Mouse (Mus musculus) lung, adult 18-20 months (tissue): Measurements from ENCODE around the gene Ube4a.

Experiments used
- DNase-seq, 2 experiments: peaks; one replicate each; pipeline ENCODE4 v3.0.0; 2022; ENCODE audit warnings: mixed read lengths in 2 of 2

The Ube4a gene

DNA sequence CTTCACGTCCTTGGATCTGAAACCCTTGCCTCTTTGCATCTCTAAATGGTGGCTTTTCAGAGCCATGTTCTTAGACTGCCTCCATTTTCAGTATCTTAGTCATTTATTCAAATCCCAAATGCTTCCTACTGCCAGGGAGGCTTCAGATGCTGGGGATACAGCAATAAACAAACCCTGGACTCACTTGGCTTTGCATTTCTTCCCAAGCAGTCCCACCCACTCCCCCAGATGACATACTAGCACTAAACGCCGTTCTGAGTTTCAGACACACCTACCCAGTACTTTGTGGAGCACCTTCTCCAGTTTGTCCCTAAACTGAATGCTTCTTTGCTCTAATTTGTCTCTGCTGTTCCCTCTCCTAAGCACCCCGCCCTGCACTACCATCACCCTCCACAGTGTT, 68.4 kb downstream of the Ube4a start:
- DNase-seq: no peak

GRCm38 (mm10) chr9:44892664-44893063, 72.7 kb downstream of the Ube4a start:
- DNase-seq: no peak

DNA sequence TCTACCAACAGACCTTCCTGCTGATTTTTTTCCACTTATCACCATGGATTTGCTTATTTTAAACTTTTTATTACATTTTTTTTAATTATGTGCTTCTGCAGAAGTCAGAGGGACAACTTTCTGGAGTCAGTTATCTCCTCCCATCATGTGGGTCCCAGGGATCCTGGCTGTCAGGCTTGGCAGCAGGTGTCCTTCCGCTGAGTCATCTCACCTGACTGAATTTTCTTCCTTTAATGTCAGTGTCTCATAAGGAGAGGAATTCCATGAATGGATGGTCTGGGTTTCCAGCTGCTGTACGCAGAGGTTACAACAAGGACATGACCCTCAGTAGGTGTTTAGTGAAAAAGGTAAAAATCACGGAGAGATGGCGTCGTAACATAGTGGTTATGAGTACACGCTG, 74.2 kb downstream of the Ube4a start:
- DNase-seq: no peak

DNA sequence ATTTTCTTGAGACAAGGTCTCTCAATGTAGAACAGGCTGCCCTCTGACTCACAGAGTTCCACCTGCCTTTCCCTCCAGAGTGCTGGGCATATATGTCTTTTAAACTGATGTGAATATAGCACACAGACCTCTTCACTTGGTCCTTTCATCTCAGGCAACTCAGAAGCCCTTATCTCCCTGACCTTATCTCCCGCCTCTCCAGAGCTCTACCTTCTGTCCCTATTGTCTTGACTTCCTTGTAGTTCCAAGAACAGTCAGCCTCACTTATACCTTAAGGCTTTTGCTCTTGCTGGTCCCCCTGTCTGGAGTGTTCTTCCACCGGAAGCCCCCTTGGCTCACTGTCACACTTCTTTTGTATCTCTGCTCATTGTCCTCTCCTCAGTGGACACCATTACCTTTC, 75.3 kb downstream of the Ube4a start:
- no peak for DNase-seq

DNA sequence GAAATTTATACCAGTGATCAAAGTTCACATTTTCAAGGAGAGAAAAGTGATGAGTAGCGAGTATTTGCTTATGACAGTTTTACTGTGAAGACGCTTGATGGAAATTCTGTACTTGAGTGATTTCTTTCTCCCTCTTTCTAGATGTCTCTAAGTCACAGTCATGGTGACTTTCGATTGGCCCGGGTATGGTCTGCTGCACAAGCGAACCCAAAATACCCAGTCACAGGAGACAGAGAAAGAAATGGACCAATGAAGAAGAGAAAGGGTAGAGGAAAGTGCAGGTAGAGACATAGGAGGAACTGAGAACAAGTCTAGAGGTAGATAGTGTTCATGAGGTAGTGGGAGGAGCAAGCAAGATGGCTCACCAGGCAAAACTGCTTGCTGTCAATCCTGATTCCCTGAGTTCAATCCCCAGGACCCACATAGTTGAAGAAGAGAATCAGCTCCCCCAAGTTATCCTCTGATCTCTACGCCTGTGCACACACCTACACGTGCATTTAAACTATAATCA, 77.2 kb downstream of the Ube4a start:
- DNase-seq: no peak

DNA sequence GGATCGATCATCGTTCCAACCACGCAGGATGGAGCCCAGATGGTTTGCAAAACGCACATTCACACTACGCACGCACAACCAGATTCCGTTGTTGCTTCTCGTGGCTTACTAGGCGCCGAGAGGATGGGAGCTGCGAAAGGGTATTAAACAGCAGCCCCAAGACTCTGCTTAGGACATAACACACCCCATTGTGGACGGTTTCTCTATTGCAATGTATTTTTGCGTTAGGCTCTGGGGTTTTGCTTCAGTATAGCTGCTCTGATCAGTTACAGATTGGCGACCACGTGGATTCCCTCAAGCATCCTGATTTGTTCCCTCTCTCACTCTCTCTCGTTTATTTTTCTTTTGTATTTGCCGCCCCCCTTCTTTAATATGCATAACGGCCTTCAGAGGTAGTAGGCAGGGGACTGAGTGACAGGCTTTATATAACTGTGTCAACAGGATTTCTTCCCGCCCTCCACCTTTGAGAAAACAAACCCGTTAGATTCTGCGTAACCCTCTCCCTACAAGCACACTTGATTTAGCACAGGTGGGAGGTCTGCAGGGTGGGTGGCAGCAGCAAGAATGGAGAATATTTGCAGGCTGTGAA, 82.3 kb downstream of the Ube4a start:
- DNase-seq: no peak

GRCm38 (mm10) chr9:44882436-44882980, 82.9 kb downstream of the Ube4a start:
- peak; percentile 35 to 52 for DNase-seq

DNA sequence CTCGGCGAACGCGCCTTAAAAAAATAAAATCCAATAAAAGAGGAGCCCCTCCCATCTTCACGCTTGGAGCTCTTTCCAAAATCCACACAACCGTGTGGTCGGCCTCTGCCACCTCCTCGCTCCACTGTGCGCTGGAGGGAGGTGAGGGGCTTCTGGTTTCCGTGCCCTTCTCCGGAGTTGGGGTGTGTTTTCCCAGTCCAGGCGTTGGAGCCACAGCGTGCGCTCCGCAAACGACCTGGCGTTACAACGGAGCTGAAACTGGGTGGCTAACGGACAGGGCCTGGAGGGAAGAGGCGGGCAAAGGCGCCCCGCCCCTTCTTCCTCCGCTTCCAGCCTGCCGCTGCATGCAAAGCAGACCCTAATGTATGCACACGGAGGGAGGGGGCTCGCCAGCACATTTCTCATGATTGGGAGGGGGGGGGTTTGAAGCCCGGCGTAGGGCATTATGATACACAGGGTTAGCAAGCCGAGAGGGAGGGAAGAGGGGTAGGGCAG, 83.4 kb downstream of the Ube4a start:
- peak; percentile 70 to 77 for DNase-seq

DNA sequence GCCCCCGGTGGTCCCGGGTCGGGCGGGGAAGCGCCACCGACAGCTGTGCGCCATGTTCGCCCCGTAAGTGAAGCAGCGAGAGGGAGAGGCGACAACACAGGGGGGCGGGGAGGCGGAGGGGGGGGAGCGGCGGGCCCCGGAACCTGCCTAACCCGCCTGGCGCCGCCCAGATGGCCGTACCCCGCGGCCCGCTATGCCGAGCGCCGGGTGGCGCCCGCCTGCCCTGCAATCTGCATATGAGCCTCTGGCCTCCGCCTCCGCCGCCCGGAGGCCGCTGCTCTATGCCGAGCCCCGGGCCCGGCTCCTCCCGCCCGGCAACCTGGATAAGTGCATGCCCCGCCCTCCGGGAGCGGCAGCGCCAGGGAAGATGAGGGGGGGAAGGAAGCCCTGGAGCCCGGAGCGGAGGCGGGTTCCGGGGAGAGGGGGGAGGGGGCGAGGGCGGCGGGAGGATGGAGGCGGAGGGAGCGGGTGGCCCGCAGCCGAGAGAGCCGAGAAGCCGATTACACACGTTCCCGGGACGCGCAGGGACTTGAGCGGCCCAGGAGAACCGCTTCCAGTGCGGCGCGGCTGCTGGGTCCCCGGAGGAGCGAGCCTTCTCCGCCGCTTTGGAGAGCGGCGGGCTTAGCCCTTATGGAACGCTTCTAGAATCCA, 84.1 kb downstream of the Ube4a start, which contains the start of gene Kmt2a:
TSS of gene Kmt2a (minus strand) at position 76 of the 651 bp plus-strand sequence.
- DNase-seq: peak; percentile 95 to 96

DNA sequence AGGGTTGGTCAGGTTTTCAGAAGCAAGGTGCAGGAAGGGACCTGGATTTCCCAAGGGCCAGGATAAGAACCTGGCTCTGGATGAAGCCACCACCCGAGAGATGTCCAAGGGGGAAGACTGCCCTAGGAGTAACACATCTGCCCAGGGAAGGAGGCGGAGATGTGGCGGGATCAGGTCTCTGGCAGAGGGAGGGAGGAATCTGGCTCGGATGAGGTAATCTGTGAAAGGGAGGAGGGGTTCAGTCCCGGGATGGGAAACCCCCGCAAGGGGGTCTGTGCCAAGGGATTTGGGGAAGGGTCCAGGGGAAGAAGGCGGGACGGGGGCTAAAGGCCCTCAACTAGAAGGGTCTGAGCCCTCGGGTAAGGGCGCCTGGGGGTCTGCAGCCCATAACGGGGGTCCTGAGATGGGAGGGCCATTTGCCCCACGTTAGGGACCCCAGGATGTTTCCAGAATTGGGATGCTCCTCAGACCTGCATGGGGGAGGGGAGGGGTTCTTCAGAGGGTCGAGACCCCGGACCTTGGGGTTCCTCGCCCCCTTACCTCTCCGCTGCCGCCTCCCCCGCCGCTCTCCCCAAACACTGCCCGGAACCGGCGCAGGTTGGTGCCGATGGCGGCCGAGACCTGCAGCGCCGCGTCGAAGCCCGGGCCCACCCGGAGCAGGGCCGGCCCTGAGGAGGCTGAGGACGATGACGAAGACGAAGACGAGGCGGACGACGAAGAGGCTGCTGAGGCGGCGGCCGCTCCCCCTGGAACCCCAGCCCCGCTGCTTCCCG, 84.9 kb downstream of the Ube4a start:
- peak; percentile 12 to 20 for DNase-seq

- peak in 1 of 2 experiments; percentile 11 for DNase-seq
Measured at GRCm38 (mm10) chr9:44879694-44880271, 85.6 kb downstream of the Ube4a start.

DNA sequence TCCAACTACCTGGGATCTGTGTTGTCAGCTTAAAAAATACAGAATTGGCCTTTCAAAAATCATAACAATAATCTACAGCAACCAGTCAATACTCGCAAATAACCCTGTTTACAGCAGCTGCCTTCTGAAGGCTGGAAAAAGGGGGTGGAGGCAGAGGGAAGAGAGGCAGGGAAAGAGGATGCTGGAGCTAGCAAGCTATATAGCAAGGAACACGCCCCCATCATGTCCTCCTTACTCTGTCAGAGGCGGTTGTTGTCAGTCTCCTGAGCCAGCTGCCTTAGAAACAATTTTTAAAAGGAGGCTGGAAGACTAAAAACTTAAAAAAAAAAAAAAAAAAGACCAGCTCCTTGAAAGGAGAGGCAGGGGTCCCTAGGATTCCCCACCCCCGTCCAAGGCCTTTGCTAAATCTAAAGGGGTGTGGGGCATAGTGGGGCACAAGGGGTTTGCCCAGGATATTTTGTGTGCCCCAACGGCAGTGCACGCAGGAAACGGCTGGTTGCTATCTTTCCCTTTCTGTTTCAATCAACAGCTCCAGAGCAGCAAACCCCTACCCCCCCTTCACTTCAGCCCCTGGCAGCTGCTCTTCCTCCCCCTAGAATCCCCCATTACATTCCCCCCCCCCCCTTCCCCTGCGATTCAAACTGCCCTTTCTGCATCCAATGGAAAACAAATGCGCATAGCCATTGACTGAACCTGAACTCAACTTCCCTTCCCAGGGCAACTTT, 86.5 kb downstream of the Ube4a start:
- DNase-seq: no peak

GRCm38 (mm10) chr9:44877686-44878085, 87.7 kb downstream of the Ube4a start:
- no peak for DNase-seq

- DNase-seq: no peak
Measured at GRCm38 (mm10) chr9:44875476-44875875, 89.9 kb downstream of the Ube4a start.

- DNase-seq: no peak
Measured at GRCm38 (mm10) chr9:44874198-44874597, 91.2 kb downstream of the Ube4a start.

GRCm38 (mm10) chr9:44873665-44874064, 91.7 kb downstream of the Ube4a start:
- DNase-seq: no peak
